Mouse (Mus musculus) retina, adult 2 months (tissue): ENCODE measurements around the gene Sgcd.
"Not testable (repeated sequence)": the region's sequence is repeated elsewhere in the genome, so short reads cannot be mapped to it uniquely, and the experiment has no call there.

ENCODE experiments used
- DNase-seq: peaks from one replicate; pipeline ENCODE4 v3.0.0-alpha.2; 2012; ENCODE audit warnings: low read depth, low spot score

Gene Sgcd

DNA sequence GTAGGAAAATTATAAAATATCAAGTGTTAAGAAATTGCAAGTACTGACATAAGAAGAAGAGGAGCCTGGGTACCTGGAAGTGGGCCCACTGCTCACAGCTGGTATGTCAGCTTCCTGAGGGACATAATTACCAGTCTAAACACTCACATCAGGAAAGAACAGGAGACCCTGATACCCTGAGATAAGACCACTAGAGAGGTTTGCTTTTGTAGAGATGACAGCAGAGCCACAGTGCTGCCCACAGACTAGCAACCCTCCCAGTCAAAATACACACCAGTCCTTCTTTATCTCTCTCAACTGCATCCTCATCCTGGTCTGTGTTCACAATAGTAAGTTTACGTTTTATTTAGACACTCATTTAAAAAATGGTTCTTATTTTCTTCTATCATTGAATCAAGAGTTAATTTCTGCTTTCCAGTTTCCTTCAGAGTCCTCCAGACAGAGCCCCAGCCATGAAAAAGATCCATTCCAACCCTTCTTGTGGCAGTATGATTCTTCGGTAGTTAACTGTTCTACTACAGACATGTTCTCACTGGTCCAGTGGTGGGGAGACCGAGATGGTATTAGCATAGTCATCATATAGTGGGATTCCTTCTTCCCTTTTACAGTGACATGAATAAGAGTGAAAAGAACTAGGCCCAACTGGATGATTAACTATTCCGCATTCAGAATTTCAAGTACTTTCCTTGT lies 211.4 kb downstream of the Sgcd start:
- DNase-seq: no peak

DNA sequence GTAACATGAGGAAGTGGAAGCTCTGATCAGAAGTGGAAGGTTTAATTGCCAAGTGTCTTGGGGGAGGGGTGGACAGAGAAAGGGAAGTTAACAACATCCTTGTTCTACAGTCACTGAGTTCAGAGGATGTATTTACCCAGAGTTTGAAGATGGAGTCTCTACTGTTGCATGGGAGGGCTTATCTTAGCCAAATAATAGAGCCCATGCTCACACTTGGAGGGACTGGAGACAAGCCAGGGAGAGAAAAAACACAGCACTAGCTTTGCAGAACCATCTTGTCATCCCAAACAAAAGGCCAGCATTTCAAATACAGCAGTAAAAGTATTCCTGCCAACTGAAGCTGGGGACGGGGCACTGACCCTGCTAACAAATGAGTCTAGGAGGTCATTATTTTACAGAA lies 212.8 kb downstream of the Sgcd start:
- no peak for DNase-seq

DNA sequence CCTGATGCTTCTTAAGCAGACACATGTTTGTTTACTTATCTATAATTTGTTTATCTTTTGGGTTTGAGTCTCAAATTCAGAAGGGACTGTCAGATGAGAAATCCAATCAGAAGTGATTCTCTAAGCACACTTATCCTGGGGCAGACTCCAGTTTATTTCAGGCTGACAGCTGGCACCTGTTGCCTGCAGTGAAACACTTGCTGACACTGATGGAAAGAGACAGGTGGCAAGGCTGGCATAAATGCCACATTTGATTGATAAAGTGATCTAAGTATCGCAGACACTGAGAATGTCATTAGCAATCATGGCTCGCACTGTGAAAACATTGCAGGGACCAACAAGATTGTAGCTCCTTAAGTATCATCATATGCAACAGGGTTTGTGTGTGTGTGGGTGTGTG lies 222.9 kb downstream of the Sgcd start:
- DNase-seq: no peak

DNA sequence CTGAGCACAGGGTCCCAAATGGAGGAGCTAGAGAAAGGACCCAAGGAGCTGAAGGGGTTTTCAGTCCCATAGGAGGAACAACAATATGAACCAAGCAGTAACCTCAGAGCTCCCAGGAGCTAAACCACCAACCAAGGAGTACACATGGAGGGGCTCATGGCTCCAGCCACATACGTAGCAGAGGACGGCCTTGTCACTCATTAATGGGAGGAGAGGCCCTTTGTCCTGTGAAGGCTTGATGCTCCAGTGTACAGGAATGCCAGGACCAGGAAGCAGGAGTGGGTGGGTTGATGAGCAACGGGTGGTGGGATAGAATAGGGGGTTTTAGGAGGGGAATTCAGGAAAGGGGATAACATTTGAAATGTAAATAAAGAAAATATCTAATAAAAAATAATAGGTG lies 225.2 kb downstream of the Sgcd start:
- DNase-seq: not testable (repeated sequence)

DNA sequence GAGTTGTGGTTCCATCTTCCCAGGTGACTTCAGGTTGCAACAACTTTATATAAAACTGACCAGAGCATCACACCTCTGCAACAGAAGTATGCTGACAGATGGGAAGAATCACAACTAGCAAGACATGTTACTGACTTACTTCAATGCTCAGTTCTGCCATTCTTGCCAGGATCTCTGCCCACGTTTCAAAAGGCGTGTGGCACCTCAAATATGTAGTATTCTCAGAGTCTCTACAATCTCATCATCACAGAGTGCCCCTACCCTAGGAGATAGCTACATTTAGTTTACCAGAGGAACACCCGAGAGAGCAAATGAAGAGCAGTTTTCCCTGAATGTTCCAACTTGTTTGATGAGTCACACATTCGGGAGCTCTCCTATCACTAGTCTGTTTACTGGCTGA lies 229.8 kb downstream of the Sgcd start:
- DNase-seq: no peak

DNA sequence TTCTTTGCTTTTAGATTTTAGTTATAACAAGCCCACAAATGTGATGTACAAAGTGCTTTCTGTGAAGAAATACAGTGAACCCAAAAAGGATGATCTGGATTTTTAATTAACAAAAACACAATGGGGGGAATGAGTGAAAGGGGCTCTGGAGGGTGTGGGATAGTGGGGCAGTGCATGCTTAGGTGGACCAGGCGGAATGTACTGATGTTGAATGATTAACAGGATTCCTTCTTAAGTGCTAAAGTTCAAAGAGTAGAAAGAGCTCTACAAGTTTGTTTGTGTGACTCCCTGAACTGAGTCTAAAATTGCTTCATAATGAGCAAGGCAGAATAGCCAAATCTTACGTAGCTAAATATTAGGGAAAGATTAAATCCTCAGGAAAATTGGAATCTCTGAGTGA lies 246.0 kb downstream of the Sgcd start:
- DNase-seq: no peak

DNA sequence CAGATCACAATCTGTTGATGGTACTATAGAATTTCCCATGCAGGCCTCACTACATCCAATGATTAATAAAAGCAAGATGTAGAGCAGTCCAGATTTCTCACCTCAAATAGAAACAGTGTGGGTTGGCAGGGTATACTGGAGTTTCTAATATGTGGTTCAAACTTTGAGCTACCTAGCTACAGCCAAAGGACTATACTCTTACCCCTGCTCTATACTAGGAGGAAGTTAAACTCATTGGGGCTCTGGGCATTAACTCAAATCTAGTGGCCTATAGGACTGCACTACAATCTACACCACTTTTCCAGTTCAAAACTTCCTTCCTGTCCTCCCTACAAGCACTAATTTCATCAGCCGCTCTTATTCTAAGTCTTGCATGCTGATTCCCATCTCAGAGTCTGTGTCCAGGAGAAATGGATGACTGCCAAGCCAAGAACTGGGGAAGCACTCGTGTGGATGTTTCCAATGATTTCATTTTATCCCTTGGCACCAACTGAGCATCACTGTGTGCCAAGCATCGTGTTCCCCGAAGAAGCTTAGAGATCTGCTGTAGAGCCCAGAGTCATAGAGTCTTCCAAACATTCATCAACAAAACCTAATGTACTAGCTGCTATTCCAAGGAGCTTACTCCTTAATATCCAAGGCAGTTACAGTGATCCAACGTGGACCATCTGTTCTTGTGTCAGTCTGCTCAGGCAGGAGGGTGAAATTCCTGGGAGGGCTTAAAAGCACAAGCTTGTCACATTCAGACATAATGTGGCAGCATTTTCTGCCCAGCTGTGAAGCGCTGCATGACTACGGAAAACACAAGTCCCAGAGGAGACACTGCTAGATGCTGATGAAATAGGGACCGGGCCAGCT lies 283.6 kb downstream of the Sgcd start:
- no peak for DNase-seq

DNA sequence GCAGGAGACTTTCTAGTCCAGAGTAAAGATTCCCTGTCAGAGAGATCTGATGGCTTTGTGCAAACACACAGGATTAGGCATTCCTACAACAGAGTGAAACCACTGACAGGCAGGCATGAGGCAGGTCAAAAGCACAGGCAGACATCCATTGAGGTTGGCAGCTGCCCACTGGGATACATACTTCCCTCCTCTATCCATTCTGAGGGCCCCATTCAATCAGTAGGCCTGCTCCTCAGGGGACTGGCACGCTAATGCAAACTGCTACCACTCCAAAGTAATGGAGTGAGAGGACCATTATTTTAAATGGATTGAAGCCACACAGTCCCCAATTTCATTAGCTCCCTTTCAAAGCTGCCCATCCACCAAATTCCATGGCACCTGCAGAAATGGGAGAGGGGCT lies 293.2 kb downstream of the Sgcd start:
- no peak for DNase-seq

DNA sequence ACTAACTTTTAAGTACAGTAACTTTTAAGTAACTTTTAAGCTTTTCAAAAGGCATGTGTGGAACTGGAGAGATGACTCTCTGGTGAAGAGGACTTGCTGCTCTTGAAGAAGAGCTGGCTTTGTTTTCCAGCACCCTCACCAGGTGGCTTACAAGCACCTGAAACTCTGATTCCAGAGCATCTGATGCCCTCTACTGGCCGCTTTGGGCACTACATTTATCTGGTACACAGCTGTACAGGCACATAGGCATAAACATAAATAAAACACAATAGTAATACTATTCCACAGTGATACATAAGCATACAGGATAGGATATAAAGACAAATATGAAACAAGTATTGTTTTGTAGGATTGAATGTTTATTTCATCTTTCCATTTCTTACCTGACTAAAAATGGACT lies 330.6 kb downstream of the Sgcd start:
- no peak for DNase-seq

DNA sequence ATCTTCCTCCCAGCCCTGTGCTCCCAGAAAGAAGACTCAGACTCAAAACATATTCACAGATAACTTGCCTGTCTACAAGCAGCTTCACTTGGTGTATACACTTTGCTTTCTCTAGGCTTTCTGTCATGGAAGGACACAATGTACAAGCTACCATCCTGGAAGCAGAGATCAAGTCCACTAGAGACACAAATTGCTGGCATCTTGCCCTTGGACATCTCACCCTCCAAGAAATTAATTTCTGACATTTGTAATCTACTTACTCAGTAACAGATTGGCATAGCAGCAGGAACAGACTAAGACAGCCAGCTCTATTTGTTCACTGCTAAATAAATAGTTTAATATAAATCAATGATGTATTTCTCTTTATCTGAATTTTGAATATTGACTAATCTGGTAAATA lies 342.9 kb downstream of the Sgcd start:
- no peak for DNase-seq

DNA sequence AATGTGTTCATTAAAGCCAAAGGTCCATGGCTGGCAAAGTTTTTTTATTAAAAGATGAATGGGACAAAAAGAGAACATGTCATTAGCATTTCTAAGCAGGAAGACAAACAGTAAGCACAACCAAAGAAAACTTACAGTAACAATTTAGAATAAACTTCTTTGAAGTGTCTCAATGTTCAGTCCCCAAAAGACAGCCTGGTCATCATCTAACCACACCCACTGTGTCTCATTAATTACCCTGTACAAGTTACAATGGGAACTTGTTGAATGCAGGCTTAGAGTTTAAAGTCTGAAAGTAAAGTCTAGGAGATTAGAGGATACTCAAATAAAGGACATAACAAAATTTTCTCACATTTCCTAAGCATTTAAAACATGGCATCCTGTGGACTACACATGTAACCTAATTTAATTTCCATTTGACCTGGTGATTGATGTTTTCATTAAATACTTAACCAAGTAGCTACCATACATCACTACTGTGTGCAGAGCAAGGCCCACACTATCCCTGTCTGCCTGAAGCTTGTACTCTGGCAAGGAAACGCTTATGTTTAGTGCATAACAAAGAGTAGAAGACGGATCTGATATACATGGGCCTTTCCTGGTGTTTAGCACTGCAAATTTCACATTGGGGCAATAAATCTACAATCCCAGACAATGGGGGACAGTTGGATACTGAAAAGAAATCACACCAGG lies 347.1 kb downstream of the Sgcd start:
- DNase-seq: no peak

DNA sequence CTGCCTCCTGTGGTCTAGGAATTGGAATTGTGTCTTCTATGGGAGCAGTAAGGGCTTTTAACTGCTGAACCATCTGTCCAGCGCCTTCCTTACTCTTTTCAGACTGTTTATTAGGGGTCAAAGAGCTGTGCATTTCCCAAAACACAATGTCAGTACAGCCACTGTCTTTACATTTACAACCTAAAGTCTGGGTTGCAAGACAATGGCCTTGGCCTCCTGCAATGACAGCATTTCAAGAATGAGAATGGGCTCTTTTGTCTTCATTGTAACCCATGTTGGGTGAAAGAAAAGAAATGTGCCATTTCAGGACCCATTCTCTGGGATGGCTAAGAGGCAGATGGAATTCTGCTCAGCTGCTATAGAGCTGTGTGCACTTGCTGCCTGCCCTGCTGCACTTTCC lies 348.2 kb downstream of the Sgcd start:
- no peak for DNase-seq

DNA sequence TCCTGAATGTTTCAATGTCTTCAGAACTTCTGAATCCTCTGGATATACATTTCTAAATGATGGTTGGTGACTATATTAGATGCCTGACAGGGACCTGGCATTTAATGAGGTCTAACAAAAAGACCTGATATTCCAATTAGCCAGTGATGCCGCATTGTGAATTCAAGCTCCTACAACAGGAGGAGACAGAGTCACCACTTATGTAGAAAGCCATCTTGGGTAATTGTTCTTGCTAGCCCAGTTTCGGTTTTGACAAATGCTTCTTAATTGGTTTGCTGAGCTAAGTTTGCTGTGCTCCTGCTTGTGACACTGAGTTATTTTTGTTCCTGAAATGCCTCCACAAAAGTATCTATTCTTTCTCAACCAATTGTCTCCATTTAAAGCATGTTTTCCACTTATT lies 358.6 kb downstream of the Sgcd start:
- DNase-seq: no peak

DNA sequence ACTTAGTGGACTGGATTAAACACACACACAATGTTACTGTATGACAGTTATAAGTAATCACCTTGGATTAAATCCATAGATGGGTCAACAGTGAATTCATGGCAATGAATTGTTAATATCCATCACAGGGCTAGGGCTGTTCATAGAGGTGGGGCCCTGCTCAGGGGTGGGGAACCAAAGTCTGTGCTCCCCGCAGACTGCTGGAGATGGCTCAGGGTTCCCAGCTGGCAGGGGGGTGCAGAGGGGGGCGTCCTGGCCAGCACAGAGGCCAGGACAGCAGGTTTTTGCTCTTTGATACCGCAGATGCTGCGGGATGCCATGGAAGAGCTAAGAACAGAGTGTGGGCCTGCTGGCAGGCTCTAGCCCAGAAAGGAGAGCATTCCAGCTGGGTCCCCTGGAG lies 378.9 kb downstream of the Sgcd start:
- DNase-seq: no peak

DNA sequence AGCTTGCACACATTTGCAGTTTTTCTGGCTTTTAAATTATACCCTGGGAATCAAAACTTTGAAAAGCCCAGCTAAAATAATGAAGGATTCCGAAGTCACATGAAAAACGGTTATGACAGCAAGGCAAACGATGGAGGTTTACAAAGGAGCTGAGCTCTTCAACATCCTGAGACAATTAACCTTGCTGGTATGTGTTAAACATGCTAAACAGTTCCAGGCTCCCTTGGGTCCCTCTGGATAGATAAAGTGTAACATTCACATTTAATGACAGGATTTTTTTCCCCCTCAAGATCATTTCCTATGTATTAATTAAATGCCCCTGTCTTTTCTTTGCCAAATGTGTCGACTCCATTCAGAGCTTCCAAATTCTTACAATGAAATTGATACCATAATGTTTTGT lies 414.1 kb downstream of the Sgcd start:
- DNase-seq: no peak

DNA sequence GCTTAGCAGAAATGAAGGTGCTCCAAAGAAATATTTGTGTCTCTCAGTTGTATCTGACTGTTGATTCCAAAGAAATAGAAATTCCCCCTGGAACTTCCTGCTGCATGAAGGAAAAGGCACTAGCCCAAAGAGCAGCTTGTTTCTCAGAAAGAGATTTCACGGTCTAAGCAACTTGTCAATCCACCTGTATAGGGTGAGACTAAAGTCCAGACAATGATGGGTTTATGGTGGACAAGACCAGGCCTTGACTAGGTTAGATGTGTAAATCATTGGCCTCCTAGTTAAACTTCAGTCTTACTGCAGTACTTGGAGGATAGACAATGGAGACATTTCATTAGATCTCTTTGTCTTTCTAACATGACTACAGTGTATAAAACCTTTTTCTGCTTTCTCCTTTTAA lies 420.3 kb downstream of the Sgcd start:
- no peak for DNase-seq

DNA sequence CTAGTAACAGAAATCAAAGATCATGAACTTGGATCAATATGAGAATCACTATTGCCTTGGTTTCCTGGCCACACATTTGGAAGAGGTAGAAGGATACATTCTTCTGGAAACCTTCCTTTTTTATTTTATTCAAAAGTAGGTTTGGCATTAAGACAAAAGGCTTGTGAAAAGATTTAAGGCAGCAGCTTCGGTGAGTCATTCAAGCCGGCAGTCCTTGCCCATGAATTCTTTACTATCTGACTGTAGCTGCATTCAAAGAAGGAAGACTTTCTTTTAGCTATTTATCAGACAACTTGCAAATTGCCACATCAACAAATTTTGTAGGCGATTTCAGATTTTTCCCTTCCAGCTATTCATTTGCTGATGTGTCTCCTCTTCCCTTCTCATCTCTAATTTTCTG lies 422.6 kb downstream of the Sgcd start:
- no peak for DNase-seq

DNA sequence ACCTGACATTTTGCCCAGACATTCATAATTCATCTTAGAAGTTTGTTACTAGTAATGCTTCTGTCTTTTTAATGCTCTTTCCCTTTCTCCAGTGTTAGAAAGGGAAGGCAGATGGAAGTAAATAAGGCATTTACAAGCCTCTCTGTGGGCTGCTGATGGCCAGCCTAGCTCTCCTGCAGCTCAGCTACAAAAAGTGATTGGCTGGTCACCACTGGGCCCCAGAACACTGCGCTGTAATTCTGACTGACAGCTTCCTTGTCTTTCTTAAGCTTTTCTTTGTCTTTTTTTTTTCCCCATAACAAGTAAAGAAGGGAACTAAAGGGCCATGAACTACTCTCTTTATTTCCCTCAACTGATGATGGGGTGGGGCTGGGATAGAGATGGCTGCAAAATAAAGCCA lies 463.9 kb downstream of the Sgcd start:
- DNase-seq: no peak

DNA sequence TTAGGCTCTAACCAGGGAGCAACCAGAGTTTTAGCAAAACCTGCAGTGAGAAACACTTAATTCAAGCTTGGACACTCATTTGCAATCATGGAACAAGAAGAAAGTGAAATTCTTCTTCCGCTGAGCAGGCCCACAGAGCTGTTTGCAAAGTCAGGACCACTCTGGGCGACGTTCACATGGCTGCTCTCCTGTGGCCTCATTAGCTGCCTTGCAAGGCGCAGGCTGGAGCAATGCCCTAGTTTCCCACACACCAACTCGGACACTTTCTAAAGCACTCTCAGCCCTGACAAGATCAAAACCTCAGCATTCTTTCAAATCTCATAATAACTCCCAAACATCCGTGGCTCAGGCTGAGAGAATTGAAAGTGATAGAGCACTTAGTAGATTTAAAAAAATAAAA lies 480.7 kb downstream of the Sgcd start:
- DNase-seq: no peak

DNA sequence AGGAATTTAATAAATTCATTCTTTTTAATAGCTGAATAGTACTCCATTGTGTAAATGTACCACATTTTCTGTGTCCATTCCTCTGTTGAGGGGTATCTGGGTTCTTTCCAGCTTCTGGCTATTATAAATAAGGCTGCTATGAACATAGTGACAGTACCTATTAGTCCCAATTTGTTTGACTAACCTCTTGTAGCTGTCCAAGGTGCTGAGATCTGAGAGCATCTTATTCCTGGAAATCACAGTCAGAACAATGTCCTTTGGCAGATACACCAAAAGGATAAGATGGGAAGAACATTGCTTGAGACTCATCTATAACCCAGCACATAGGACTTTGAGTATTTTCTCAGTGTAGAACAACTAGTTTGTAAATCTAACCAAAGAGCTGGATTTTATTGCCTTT lies 485.5 kb downstream of the Sgcd start:
- not testable (repeated sequence) for DNase-seq

DNA sequence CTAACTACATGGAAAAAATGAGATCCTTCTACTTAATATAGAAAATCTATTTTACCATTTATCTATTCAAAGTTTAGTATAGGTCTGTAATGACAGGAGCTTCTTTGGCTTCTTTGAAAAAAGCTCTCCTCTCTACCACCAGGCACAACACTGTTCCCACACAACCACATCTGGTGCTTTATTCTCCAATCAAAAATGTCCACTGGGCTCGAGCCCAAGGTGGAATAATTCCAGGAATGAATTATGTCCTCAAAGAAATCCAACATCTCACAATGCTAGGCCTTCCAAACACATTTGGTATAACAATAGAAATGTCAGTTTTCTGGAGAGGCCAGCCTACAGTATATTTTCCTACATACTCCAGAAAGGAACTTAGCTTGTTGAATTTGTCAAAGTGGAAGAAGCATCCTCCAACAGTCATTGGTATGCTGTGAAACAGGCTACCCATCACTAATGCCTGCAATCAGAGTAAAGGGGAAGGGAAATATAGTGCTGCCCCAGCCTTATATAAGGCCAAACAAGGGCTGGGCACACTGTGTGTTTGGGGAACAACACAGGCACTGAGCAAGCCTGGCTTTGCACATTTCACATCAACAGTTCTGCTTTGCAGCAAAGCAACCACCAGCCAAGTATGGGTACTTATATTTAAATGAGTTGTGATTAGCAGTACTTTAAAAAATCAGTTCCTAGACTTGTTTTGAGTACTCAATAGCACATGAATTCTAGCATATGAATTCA lies 515.1 kb downstream of the Sgcd start:
- no peak for DNase-seq

DNA sequence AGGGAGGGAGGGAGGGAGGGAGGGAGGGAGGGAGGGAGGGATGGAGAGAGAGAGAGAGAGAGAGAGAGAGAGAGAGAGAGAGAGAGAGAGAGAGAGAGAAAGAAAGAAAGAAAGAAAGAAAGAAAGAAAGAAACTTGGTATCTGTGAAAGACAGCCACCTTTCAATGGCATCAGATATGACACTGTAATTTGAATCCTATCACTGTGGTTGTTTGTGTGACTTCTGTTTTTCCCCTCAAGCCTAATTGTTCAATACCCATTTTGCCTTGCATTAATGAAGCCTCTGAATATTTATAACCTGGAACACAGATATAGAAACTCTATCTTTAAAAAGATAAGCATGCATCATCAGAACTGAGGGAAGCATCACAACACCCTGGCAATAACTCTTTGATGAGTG lies 528.1 kb downstream of the Sgcd start:
- not testable (repeated sequence) for DNase-seq
